Mouse (Mus musculus) R1 (cell line): Measurements from ENCODE around the gene Rimbp3.
"Not testable (repeated sequence)": the region's sequence is repeated elsewhere in the genome, so short reads cannot be mapped to it uniquely, and the experiment has no call there.

Experiments used
- DNase-seq: peaks from one replicate; pipeline ENCODE4 v3.0.0-alpha.2; 2018; ENCODE audit warnings: low read depth, low spot score

Rimbp3 gene

DNA sequence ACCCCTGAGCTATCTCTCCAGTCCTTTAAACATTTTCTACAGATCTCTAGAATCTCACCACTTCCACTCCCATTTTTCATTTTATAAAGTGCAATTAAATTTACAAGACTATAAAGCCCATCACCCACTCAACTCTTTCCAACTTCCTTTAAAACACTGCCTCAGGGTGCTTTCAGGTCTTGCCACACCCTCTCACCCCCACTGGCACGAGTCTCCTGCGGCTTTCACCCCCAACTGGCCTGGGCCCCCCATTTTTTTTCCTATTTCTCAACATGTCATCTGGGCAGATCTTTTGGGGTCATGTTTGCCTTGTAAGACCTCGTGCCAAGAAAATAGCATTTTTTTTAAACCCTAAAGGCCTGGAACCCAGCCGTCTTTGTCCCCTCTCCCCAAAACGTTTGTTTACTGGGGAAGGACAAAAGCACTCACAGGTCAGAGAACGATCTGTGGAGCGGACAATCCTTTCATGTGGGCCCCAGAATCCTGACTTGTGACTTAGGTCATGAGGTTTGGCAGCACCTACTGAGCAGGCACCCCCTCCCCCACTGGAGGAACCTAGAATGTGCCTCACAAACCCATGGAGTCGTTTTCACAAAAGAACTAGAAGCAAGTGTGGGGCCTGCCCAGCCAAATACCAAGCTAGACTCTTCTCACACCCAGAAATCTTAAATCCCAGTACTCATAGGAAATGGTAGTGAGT lies 8.7 kb downstream of the Rimbp3 start:
- DNase-seq, result peak; percentile 68

GRCm38 (mm10) chr16:17220127-17220733 lies 11.8 kb downstream of the Rimbp3 start:
- DNase-seq, result peak; percentile 98

DNA sequence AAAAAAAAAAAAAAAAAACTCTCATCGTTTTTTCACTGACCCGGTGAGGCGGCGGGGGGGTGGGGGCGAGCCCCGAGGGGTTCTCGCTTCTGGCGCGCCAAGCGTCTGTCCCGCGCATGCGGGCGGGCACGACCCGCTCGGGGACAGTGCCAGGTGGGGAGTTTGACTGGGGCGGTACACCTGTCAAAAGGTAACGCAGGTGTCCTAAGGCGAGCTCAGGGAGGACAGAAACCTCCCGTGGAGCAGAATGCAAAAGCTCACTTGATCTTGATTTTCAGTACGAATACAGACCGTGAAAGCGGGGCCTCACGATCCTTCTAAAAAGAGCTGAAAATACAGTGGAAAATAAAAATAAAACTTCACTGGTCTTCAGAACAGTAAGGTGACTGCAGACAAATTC lies 13.8 kb downstream of the Rimbp3 start:
- DNase-seq, result peak; percentile 90

DNA sequence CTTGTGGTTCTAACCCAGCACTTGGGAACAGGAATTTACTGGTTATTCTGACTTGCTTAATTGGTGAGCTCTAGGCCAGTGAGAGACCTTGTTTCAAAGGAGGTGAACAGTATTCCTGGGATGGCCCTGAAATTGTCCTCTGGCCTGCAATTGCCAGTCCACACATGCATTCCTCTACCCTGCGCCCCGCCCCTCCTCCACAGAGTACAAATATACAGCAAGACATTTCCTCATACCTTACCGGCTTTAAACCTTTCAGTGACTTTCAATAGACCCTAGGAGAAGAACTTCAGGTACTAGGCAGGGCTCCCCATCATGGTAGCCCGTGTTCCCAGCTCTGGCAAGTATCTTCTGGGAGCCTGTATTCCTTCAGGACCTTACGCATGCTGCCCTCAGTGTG lies 17.2 kb downstream of the Rimbp3 start:
- no peak for DNase-seq

- DNase-seq, result no peak
Measured at GRCm38 (mm10) chr16:17226496-17226895, 18.1 kb downstream of the Rimbp3 start.

GRCm38 (mm10) chr16:17231523-17231922 lies 23.1 kb downstream of the Rimbp3 start:
- DNase-seq, result not testable (repeated sequence)

GRCm38 (mm10) chr16:17232794-17233701 lies 24.6 kb downstream of the Rimbp3 start, which contains the start of gene Hic2:
Gene Hic2 (plus strand): TSS chr16:17233572.
- peak; percentile 98 for DNase-seq

DNA sequence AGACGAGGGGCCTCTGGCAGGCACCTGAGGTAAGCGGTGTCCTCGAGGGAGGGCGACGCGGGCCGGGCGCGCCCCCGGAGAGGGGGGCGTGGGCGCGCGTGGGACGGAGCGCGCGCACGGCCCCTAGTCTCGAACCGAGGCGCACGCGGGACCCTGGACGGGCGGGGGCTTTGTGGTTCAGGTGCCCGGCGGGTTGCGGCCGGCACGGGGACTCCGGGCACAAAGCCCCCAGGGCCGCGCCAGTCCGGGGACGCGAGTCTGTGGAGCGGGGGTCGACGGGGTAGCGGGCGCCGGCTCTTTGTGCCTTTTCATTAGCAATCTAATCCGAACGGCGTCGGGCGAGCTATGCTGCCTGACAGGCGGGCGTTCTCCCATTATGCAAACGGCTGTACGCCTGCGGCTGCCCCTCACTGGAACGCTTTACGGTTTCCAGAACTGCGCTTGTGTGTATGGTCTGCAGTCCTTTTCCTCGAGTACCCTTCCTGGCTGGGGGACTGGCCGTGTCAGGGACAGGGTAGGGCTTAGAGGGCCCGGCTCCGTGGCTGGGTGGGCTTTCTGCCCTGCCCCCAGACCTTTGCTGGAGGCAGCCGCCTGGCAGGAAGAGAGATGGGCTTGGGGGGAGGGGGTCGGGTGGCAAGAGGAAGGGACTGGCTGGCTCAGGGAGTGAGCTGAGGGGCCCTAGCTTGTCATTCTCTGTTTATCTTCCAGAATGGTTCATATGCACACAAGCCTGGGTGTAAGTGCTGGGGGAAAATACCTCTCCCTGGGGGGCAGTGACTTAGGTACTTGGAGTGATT lies 25.5 kb downstream of the Rimbp3 start:
- peak; percentile 81 for DNase-seq

DNA sequence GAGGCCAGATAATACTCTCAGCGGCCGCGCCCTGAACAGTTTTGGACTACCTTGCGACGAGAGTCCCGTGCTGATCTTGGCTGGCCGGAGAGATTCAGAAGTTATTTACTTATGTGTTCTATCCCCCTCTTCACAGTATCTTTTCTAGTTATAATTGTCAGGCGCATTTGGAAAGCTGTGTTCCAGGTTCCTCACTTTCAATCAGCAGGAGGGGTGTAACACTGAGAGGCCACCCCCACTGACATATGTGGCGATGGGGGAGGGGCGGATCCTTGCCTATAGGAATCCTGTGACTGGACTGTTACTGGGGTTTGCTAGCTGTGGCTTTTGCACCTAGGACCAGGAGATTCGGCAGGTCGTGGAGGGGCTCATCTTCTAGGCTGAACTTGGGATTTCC lies 26.1 kb downstream of the Rimbp3 start:
- peak; percentile 87 for DNase-seq

- DNase-seq, result no peak
Measured at GRCm38 (mm10) chr16:17234916-17235665, 26.7 kb downstream of the Rimbp3 start.

GRCm38 (mm10) chr16:17237634-17238033 lies 29.2 kb downstream of the Rimbp3 start:
- DNase-seq, result no peak

DNA sequence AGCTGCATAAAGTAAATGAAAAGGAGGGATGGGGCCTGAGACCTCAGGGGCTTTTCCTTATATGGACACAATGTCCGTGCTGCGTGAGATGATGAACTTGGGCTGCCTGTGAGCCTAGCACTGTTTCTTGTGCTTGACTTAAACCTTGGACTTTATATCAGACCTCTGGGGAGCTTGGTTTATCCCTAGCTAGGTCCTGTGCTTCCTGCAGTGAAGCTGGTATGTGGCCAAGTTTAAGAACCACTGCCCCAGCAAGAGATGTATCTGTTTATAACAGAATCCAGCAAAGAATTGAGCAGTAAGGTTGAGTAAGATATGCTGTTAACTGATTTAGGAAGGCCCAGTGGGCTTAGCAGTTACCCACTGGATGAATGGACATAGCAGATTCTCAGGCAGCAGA lies 31.0 kb downstream of the Rimbp3 start:
- DNase-seq, result no peak

DNA sequence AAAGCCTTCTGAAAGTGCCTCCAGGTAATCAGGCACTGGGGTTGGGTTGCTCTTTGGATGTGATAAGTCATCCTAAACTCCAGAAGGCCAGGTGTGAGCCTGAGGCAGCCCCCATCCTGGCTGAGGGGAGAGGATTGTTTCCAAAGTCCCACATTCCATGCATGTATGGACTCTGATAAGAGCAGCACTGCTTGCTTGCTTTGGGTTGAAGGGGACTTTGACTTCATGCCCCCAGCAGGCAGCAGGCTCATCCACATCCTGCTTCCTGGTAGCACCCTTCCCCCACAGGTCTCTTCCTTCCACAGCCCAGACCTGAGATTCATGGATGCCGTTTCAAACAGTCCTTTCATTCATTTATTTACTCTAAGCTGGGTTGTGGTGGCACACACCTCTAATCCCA lies 35.3 kb downstream of the Rimbp3 start:
- DNase-seq, result peak; percentile 69

- DNase-seq, result peak; percentile 92
Measured at GRCm38 (mm10) chr16:17244996-17245395, 36.6 kb downstream of the Rimbp3 start.

DNA sequence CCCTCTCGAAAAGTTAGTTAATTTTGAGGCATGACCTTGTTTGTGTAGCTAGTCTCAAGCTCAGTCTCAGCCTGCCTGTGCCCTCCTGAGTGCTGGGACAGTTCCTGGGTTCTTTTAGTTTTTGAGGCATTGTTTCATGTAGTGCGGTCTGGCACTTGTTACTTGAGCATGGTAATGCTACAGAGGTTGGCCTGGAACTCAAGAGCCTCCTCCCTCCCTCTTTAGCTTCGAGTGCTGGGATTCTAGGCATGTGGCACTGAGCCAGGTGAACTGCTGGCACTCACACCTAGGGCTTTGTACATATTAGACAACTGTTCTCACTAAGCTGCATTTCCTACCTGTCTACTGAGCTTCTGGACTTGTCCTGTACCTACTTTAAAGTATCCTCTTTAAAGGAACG lies 39.3 kb downstream of the Rimbp3 start:
- no peak for DNase-seq

DNA sequence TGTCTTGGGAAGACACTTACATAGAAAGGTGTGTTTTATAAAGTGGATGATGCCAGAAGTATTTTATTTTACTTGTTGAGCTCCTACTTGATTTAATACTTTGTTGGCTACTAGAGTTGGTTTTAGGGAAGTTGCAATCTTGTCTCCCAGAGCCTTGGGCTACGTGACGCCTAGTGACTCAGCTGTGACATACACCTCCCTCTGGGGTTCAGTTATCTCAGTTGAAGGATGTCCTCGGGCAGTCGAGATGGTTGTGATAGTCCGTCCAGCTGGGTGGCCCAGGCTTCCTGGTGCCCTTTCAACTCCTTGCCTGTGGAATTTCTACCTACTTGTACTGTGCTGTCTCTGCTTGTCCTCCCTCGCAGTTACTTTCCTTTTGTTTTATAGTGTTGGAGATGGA lies 40.7 kb downstream of the Rimbp3 start:
- no peak for DNase-seq

- no peak for DNase-seq
Measured at GRCm38 (mm10) chr16:17251539-17251938, 43.1 kb downstream of the Rimbp3 start.

GRCm38 (mm10) chr16:17252086-17252726 lies 43.8 kb downstream of the Rimbp3 start:
- DNase-seq, result no peak

DNA sequence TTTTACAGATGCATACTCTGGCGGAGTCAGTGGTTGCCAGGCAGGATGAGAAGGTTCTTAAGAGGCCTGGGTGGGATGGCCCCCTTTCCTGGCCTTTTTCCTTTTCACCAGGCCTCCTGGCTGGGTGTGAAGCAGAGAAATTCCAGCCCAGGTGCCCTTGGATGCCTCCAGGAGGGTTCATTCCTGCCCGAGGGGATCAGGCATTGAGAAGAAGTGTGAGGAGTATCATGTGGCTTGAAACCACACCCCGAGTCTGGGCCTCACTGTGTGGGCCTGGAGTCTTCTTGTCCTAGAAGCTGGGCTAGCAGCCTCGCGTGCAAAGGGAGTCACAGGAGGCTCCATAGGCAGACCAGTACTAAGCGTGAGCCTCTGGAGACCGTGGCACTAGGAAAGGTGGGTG lies 44.4 kb downstream of the Rimbp3 start:
- DNase-seq, result peak; percentile 73

DNA sequence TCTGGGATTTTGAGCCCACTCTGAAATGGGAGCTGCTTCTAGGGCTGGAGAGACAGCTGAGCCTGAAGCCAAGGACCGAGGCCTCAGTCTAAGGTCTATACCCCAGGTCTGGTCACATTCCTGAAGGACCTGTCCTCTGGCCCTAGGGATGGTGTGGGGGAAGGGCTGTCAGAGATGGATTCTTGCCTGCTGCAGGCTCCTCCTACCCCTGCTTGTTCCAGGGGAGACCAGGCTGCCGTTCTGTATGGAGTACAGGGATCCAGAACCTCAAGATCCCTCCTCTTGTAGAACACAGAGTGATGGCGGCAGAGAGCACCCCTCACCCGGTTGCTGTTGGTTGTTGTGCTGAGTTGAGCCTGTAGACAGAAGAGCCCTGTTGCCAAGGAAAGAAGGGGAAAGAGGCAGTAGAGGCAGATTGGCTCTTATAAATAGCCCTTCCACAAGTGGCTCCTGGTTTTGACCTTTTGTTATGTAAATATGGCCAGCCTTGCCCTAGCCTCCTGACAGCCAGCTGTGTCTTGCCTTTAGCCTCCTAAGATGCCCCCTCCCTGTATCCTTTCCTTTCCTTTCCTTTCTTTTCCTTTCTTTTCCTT lies 45.7 kb downstream of the Rimbp3 start:
- DNase-seq, result peak; percentile 71
